Mouse (Mus musculus) gonadal fat pad, adult 2 months (tissue): ENCODE results near the gene Bcl2l11. TPM values are rescaled to one million over a fixed set of nuclear protein-coding genes. Genes with fewer than 3 reads are reported as not detected.
"Not testable (repeated sequence)": the region's sequence is repeated elsewhere in the genome, so short reads cannot be mapped to it uniquely, and the experiment has no call there.

Experiments
- DNase-seq: peaks from one replicate; pipeline ENCODE4 v3.0.0-alpha.2; 2012; ENCODE audit warnings: low read depth
- polyA plus RNA-seq: library from polyadenylated mRNA; depleted of rRNA; stranded (reverse); fragments of >200 nt; gene quantifications from 2 replicates; pipeline ENCODE4 v1.2.3, GENCODE M21; 2012; rRNA removed

Gene Bcl2l11
- polyA plus RNA-seq, result 15.2 and 17.4 TPM in 2 replicates

- no peak for DNase-seq
Observed at GRCm38 (mm10) chr2:128125635-128126470, at the start of gene Bcl2l11. Gene Bcl2l11, plus strand, starts transcription at chr2:128126038.

GRCm38 (mm10) chr2:128076936-128077335 is 48.9 kb upstream of the Bcl2l11 start:
- no peak for DNase-seq

- DNase-seq, result no peak
Observed at GRCm38 (mm10) chr2:128078859-128079258, 47.0 kb upstream of the Bcl2l11 start.

- no peak for DNase-seq
Observed at GRCm38 (mm10) chr2:128079316-128079715, 46.5 kb upstream of the Bcl2l11 start.

- DNase-seq, result no peak
Observed at GRCm38 (mm10) chr2:128083844-128084243, 42.0 kb upstream of the Bcl2l11 start.

- DNase-seq, result no peak
Observed at GRCm38 (mm10) chr2:128084607-128085006, 41.2 kb upstream of the Bcl2l11 start.

- DNase-seq, result no peak
Observed at GRCm38 (mm10) chr2:128085481-128085880, 40.4 kb upstream of the Bcl2l11 start.

GRCm38 (mm10) chr2:128086301-128086886 is 39.4 kb upstream of the Bcl2l11 start:
- DNase-seq, result no peak

GRCm38 (mm10) chr2:128086996-128087526 is 38.8 kb upstream of the Bcl2l11 start:
- no peak for DNase-seq

GRCm38 (mm10) chr2:128087798-128088545 is 37.9 kb upstream of the Bcl2l11 start:
- no peak for DNase-seq

- no peak for DNase-seq
Observed at GRCm38 (mm10) chr2:128090283-128090885, 35.5 kb upstream of the Bcl2l11 start.

- no peak for DNase-seq
Observed at GRCm38 (mm10) chr2:128091431-128092369, 34.1 kb upstream of the Bcl2l11 start.

GRCm38 (mm10) chr2:128092451-128092850 is 33.4 kb upstream of the Bcl2l11 start:
- no peak for DNase-seq

GRCm38 (mm10) chr2:128094196-128094595 is 31.6 kb upstream of the Bcl2l11 start:
- no peak for DNase-seq

- no peak for DNase-seq
Observed at GRCm38 (mm10) chr2:128094602-128095001, 31.2 kb upstream of the Bcl2l11 start.

GRCm38 (mm10) chr2:128095270-128095669 is 30.6 kb upstream of the Bcl2l11 start:
- no peak for DNase-seq

GRCm38 (mm10) chr2:128096070-128096469 is 29.8 kb upstream of the Bcl2l11 start:
- no peak for DNase-seq

GRCm38 (mm10) chr2:128098118-128098517 is 27.7 kb upstream of the Bcl2l11 start:
- not testable (repeated sequence) for DNase-seq

- no peak for DNase-seq
Observed at GRCm38 (mm10) chr2:128102086-128102485, 23.8 kb upstream of the Bcl2l11 start.

GRCm38 (mm10) chr2:128104815-128105214 is 21.0 kb upstream of the Bcl2l11 start:
- DNase-seq, result no peak

GRCm38 (mm10) chr2:128105651-128106050 is 20.2 kb upstream of the Bcl2l11 start:
- no peak for DNase-seq
